Mouse (Mus musculus) heart, embryonic 10.5 days (tissue): ENCODE measurements at regions not wholly inside any gene's neighbourhood (a gene's known extent, or its start where the extent isn't known, plus 50 kb on each side); places are given as distances from the start of the nearest gene placed in this dataset.
"Not testable (repeated sequence)": the region's sequence is repeated elsewhere in the genome, so short reads cannot be mapped to it uniquely, and the experiment has no call there.

Experiments used
- DNase-seq: peaks from one replicate; pipeline ENCODE4 v3.0.0-alpha.2; 2017; ENCODE audit warnings: low spot score
- H3K27ac ChIP-seq: fragments of 300-500 bp; sonication (generic); 2 replicates; pipeline ENCODE4 v1.5.1; 2016; ENCODE audit warnings: mild to moderate bottlenecking
- H3K27me3 ChIP-seq: fragments of 300-500 bp; sonication (generic); 2 replicates; pipeline ENCODE4 v1.6.1; 2016; ENCODE audit warnings: mild to moderate bottlenecking; ENCODE audit not compliant: poor library complexity, insufficient read depth, severe bottlenecking
- H3K36me3 ChIP-seq: fragments of 300-500 bp; sonication (generic); 2 replicates; pipeline ENCODE4 v1.6.1; 2016; ENCODE audit warnings: mild to moderate bottlenecking, moderate library complexity
- H3K4me1 ChIP-seq: fragments of 300-500 bp; sonication (generic); 2 replicates; pipeline ENCODE4 v1.6.1; 2016; ENCODE audit warnings: mild to moderate bottlenecking
- H3K4me3 ChIP-seq: fragments of 300-500 bp; sonication (generic); 2 replicates; pipeline ENCODE4 v1.5.1; 2016; ENCODE audit warnings: mild to moderate bottlenecking, moderate library complexity
- H3K9me3 ChIP-seq: fragments of 300-500 bp; sonication (generic); 2 replicates; pipeline ENCODE4 v1.6.1; 2016; ENCODE audit warnings: mild to moderate bottlenecking, moderate library complexity
- WGBS: fragments of 180-500 bp; shearing (Covaris S2); methylation state at CpG from one replicate; pipeline ENCODE4 v1.1.7; 2016; 5-methylcytosine and 5-hydroxymethylcytosine counted together

GRCm38 (mm10) chr13:107552165-107552564 lies 492.1 kb upstream of the Smim15 start:
- no peak overlapping the region for H3K4me3 ChIP-seq
- H3K27ac ChIP-seq: no peak overlapping the region
- H3K4me1 ChIP-seq: no peaks in the 10 kb centered on the region
- 89% methylated on average over 4 of the region's 4 CpGs for WGBS
- H3K36me3 ChIP-seq: no peaks in the 10 kb centered on the region
- H3K27me3 ChIP-seq: no peaks in the 10 kb centered on the region
- DNase-seq: no peak
- no peaks in the 10 kb centered on the region for H3K9me3 ChIP-seq

- H3K27ac ChIP-seq, H3K27me3 ChIP-seq, H3K36me3 ChIP-seq, H3K9me3 ChIP-seq, H3K4me3 ChIP-seq, DNase-seq, H3K4me1 ChIP-seq: not testable (repeated sequence)
- WGBS: 93% methylated on average over 7 of the region's 7 CpGs
Observed at GRCm38 (mm10) chr13:107549995-107550394, 494.3 kb upstream of the Smim15 start.

DNA sequence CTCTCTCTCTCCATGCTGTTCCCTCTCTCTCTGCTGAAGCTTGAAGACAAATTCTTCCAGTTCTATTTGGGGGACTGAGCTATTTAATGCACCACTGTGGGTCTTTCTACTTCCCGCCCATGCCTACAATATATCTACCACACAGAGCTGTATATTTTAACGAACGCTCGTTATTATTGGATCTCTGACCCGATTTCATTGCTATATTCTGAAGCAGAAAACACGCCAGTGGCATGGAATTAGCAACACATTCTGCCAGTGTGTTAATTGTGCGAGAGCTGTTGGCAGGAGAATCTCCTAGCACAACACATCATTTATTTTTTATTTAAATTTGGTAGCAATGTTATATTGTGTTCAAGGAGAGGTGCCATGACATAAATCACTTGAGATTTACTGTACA lies 497.2 kb upstream of the Smim15 start:
- H3K4me3 ChIP-seq: no peak overlapping the region
- 84% methylated on average over 7 of the region's 7 CpGs for WGBS
- no peaks in the 10 kb centered on the region for H3K36me3 ChIP-seq
- H3K9me3 ChIP-seq: no peaks in the 10 kb centered on the region
- H3K27me3 ChIP-seq: no peaks in the 10 kb centered on the region
- no peak overlapping the region for H3K27ac ChIP-seq
- DNase-seq: no peak
- H3K4me1 ChIP-seq: 0 out of 2 replicates have a peak, but pooled peaks cover 2% of the 10 kb centered on the region

- Histone ChIP-seq H3K27ac (no peak overlapping the region), H3K4me3 (no peak overlapping the region), H3K9me3 (no peaks in the 10 kb centered on the region), H3K27me3 (no peaks in the 10 kb centered on the region), H3K4me1 (0 out of 2 replicates have a peak, but pooled peaks cover 2% of the 10 kb centered on the region), H3K36me3 (no peaks in the 10 kb centered on the region)
- DNase-seq: no peak
- 63% methylated on average over 10 of the region's 10 CpGs for WGBS
Observed at GRCm38 (mm10) chr13:107546181-107546900, 497.9 kb upstream of the Smim15 start.

GRCm38 (mm10) chr13:107541635-107541955 lies 502.7 kb upstream of the Smim15 start:
- Histone ChIP-seq H3K36me3 (no peaks in the 10 kb centered on the region), H3K9me3 (no peaks in the 10 kb centered on the region), H3K4me3 (no peak overlapping the region), H3K27ac (no peak overlapping the region), H3K27me3 (no peaks in the 10 kb centered on the region), H3K4me1 (0 out of 2 replicates have a peak, but pooled peaks cover 2% of the 10 kb centered on the region)
- DNase-seq: no peak
- WGBS: 51% methylated on average over 2 of the region's 2 CpGs

GRCm38 (mm10) chr13:107540784-107541634 lies 503.2 kb upstream of the Smim15 start:
- WGBS: 76% methylated on average over 16 of the region's 16 CpGs
- Histone ChIP-seq H3K4me3 (no peak overlapping the region), H3K4me1 (no peaks in the 10 kb centered on the region), H3K27me3 (no peaks in the 10 kb centered on the region), H3K9me3 (no peaks in the 10 kb centered on the region), H3K27ac (no peak overlapping the region), H3K36me3 (no peaks in the 10 kb centered on the region)
- no peak for DNase-seq

DNA sequence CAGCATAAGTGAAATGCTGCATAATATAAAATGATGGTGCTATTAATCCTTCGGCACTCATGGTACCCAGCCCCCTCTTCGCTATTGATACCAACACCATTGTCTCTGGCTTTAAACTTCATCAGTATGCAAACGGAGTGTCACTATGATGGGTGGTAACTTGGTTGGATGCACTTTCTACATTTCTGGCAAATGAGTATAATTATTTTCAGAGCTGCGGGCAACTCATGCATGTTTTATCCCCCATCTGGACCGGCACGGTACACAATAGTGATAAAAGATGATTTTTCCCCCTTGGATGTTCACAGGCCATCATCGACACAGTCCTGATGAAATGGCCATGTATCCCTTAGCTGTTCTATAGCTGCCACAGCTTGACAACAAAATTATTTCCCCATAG lies 503.9 kb upstream of the Smim15 start:
- no peak overlapping the region for H3K4me3 ChIP-seq
- no peaks in the 10 kb centered on the region for H3K9me3 ChIP-seq
- H3K27me3 ChIP-seq: no peaks in the 10 kb centered on the region
- H3K36me3 ChIP-seq: no peaks in the 10 kb centered on the region
- WGBS: 92% methylated on average over 7 of the region's 7 CpGs
- no peak overlapping the region for H3K27ac ChIP-seq
- no peak for DNase-seq
- H3K4me1 ChIP-seq: no peaks in the 10 kb centered on the region

- H3K36me3 ChIP-seq: no peaks in the 10 kb centered on the region
- H3K9me3 ChIP-seq: no peaks in the 10 kb centered on the region
- no peaks in the 10 kb centered on the region for H3K27me3 ChIP-seq
- no peak for DNase-seq
- H3K4me1 ChIP-seq: no peaks in the 10 kb centered on the region
- no peak overlapping the region for H3K4me3 ChIP-seq
- 88% methylated on average over 4 of the region's 4 CpGs for WGBS
- no peak overlapping the region for H3K27ac ChIP-seq
Observed at GRCm38 (mm10) chr13:107539867-107540266, 504.4 kb upstream of the Smim15 start.

DNA sequence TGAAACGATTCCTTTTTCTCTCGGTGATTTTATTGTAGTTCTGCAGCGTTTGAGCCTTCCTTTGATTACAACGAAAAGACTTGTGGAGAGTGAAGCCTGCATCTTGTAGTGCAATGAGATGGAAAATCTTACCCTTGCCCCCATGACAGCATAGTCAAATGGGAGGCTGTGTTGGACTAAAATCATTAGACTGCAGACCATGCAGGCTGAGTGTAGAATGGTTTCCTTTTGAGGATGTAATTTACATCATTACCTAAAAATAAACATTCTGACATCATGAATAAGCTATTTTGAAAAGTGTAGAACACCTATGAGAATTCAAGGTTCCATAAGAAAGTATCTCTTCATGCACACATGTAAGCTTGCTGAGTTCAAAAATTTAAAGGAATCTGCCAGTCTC lies 504.9 kb upstream of the Smim15 start:
- Histone ChIP-seq H3K4me3 (no peak overlapping the region), H3K27ac (no peak overlapping the region), H3K4me1 (no peaks in the 10 kb centered on the region), H3K36me3 (no peaks in the 10 kb centered on the region), H3K9me3 (no peaks in the 10 kb centered on the region), H3K27me3 (no peaks in the 10 kb centered on the region)
- DNase-seq: no peak
- WGBS: 83% methylated on average over 4 of the region's 4 CpGs

DNA sequence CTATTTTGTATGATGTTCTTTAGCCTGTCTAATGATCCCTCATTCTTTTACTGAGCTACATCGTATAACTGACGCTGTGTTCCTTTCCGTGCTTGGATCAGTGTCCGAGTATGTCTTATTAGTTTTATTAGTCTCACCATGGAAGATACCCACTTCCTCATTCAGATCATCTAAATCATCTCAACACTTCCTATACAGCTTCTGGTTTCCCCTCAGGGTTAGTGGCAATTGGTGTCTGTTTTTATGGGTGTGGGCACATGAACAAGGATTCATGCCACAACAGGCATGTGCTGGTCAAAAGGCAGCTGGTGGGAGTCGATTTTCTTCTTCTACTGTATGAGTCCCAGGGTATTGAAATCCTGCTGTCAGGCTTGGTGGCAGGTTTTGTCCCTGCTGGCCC lies 509.0 kb upstream of the Smim15 start:
- H3K9me3 ChIP-seq: no peaks in the 10 kb centered on the region
- no peaks in the 10 kb centered on the region for H3K4me1 ChIP-seq
- H3K27ac ChIP-seq: no peak overlapping the region
- H3K4me3 ChIP-seq: no peak overlapping the region
- no peaks in the 10 kb centered on the region for H3K36me3 ChIP-seq
- H3K27me3 ChIP-seq: no peaks in the 10 kb centered on the region
- WGBS: 86% methylated on average over 5 of the region's 5 CpGs
- no peak for DNase-seq

DNA sequence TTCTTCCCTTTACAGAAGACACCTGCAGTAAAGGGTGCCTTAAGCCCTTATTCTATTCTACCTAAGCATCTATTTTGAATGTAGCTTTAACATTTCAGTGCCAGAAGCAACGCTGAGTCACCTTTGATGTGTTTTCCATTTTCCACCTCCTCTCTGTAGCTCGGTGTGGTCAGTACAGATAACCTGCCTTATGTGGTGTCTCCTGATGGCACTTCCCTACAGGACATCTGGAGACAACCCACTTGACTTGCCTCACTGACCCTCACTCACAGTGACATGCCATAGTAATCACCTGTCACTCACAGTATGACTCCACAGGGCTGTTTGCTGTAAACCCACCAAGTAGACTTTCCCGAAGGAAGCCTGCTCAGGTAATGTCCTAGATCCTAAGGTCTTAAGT lies 510.9 kb upstream of the Smim15 start:
- 74% methylated on average over 3 of the region's 3 CpGs for WGBS
- H3K27ac ChIP-seq: no peak overlapping the region
- no peak overlapping the region for H3K4me3 ChIP-seq
- DNase-seq: no peak
- no peaks in the 10 kb centered on the region for H3K36me3 ChIP-seq
- no peaks in the 10 kb centered on the region for H3K9me3 ChIP-seq
- no peaks in the 10 kb centered on the region for H3K27me3 ChIP-seq
- no peaks in the 10 kb centered on the region for H3K4me1 ChIP-seq

DNA sequence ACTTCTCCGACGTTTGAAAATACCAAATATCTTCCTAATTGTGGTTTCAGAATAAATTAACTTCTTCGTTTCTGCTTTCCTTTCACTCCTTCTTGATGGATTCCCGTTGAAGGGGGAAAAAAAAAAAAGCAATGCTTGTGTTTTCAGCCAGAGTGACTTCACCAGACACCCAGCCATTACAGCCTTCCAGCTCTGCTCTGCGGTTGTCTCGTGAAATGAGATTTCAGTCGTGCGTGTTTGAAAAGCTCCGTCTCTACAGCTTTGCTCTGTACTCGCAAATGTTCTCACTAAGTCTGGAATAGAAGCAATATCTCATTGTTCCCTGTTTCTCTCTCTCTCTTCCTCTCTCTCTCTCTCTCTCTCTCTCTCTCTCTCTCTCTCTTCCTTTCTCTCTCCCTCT lies 509.6 kb upstream of the Kif2a start:
- Histone ChIP-seq H3K27me3 (no peaks in the 10 kb centered on the region), H3K27ac (no peak overlapping the region), H3K9me3 (no peaks in the 10 kb centered on the region), H3K36me3 (no peaks in the 10 kb centered on the region), H3K4me1 (no peaks in the 10 kb centered on the region), H3K4me3 (no peak overlapping the region)
- no peak for DNase-seq
- WGBS: 68% methylated on average over 10 of the region's 10 CpGs

DNA sequence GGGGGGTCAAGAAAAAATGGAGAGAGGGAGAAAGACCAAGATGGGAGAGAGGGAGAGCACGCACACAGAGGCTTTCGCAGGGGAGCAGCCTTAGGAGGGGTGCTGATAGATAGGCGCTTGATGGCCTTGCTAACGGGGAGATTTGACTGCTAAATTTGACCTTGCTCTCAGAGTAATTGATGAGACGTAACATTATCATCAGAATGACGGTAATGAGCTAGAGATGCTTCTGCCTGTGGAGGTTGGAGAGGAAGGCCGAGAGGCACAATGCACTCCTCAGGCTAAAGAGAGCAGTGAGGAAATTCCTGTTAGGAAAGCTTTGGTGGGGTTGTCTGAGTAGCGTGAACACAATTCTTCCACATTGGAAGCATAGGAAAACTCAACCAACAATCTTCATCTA lies 509.1 kb upstream of the Kif2a start:
- Histone ChIP-seq H3K27ac (no peak overlapping the region), H3K4me1 (no peaks in the 10 kb centered on the region), H3K4me3 (no peak overlapping the region), H3K36me3 (no peaks in the 10 kb centered on the region), H3K9me3 (no peaks in the 10 kb centered on the region), H3K27me3 (no peaks in the 10 kb centered on the region)
- WGBS: 29% methylated on average over 8 of the region's 8 CpGs
- no peak for DNase-seq
